Mouse (Mus musculus) limb, embryonic 14.5 days (tissue): Measurements from ENCODE around the gene Krt42. TPM values are rescaled to one million over a fixed set of nuclear protein-coding genes. Genes with fewer than 3 reads are reported as not detected.
"Not testable (repeated sequence)": the region's sequence is repeated elsewhere in the genome, so short reads cannot be mapped to it uniquely, and the experiment has no call there.

Experiments used
- ATAC-seq: fragments of 200-750 bp; cut with Nextera tagmentation; 2 replicates; pipeline ENCODE4 v1.8.0; 2017; ENCODE audit warnings: low read depth, moderate number of reproducible peaks, moderate TSS enrichment; ENCODE audit not compliant: low FRiP score
- DNase-seq: peaks from one replicate; pipeline ENCODE4 v3.0.0-alpha.2; 2015; ENCODE audit warnings: low spot score
- H3K27ac ChIP-seq: fragments of 300-500 bp; sonication (generic); replicated peaks from 2 replicates; pipeline ENCODE4 v1.5.1; 2014; ENCODE audit warnings: low read depth, mild to moderate bottlenecking, low read length, moderate library complexity, mixed read lengths
- H3K27me3 ChIP-seq: fragments of 300-500 bp; sonication (generic); 2 replicates; pipeline ENCODE4 v1.6.1; 2014; ENCODE audit warnings: low read length, mixed read lengths; ENCODE audit not compliant: control insufficient read depth, insufficient read depth
- H3K36me3 ChIP-seq: fragments of 300-500 bp; sonication (generic); 2 replicates; pipeline ENCODE4 v1.6.1; 2014; ENCODE audit warnings: mild to moderate bottlenecking, low read length, moderate library complexity, mixed read lengths; ENCODE audit not compliant: control insufficient read depth, insufficient read depth
- H3K4me1 ChIP-seq: fragments of 300-500 bp; sonication (generic); 2 replicates; pipeline ENCODE4 v1.6.1; 2014; ENCODE audit warnings: antibody characterized with exemption, low read length, mixed read lengths; ENCODE audit not compliant: control insufficient read depth, insufficient read depth
- H3K4me2 ChIP-seq: fragments of 300-500 bp; sonication (generic); replicated peaks from 2 replicates; pipeline ENCODE4 v1.6.1; 2014; ENCODE audit warnings: low read depth, mild to moderate bottlenecking, low read length, moderate library complexity; ENCODE audit not compliant: severe bottlenecking
- H3K4me3 ChIP-seq: fragments of 300-500 bp; sonication (generic); replicated peaks from 2 replicates; pipeline ENCODE4 v1.5.1; 2014; ENCODE audit warnings: low read length
- H3K9ac ChIP-seq: fragments of 300-500 bp; sonication (generic); 2 replicates; pipeline ENCODE4 v1.6.1; 2014; ENCODE audit warnings: mild to moderate bottlenecking, low read depth, low read length, moderate library complexity; ENCODE audit not compliant: severe bottlenecking
- H3K9me3 ChIP-seq: fragments of 300-500 bp; sonication (generic); 2 replicates; pipeline ENCODE4 v1.6.1; 2016; ENCODE audit warnings: low read length; ENCODE audit not compliant: control insufficient read depth
- POLR2A ChIP-seq: fragments of 200-500 bp; IDR thresholded peaks from 2 replicates; pipeline ENCODE4 v1.8.0; 2012; ENCODE audit warnings: inconsistent platforms, mild to moderate bottlenecking, moderate library complexity, borderline replicate concordance; ENCODE audit not compliant: insufficient read depth, insufficient read length; ENCODE audit errors: extremely low read depth
- WGBS: fragments of 180-500 bp; shearing (Covaris S2); extraction: QIAGEN DNeasy Blood & Tissue Kit; methylation state at CpG from one replicate; pipeline ENCODE4 v1.1.7; 2014; 5-methylcytosine and 5-hydroxymethylcytosine counted together
- polyA plus RNA-seq, 2 experiments: library from polyadenylated mRNA; depleted of rRNA in 1 of 2; stranded (reverse) in 1 of 2; unstranded in 1 of 2; fragments of >200 nt; fragmentation: Nextera tagmentation in 1 of 2; extraction: Ambion mirVana in 1 of 2; gene quantifications; 2 replicates each; pipeline versions ENCODE4 v1.2.1 to v1.2.3; 2012 to 2014

Gene Krt42
- polyA plus RNA-seq, 2 experiments, result 0.08 TPM; not detected in 1

DNA sequence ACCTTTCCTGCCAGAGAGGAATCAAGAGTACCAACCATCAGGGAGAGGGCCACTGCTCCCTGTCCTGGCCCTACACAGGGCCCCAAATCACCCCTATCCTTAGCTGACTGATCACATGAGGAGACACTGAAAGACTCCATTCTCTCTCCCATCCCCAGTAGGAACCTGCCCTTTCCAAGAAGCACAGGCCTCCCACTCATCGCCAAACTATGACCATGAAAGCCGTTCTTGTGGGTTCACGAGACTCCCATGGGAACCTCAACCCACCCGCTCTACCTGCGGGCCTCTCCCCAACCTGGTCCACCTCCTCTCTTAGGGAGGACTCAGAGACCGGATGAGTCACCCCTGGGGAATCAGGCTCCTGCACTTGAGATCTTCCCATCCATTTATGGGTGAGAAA, 14.2 kb downstream of the Krt42 start:
- Histone ChIP-seq H3K36me3 (no peaks in the 10 kb centered on the region), H3K9ac (no peak overlapping the region), H3K27ac (no peak overlapping the region), H3K4me2 (no peak overlapping the region), H3K4me1 (0 out of 2 replicates have a peak, but pooled peaks cover 2% of the 10 kb centered on the region), H3K4me3 (no peak overlapping the region), H3K27me3 (no peaks in the 10 kb centered on the region), H3K9me3 (no peaks in the 10 kb centered on the region)
- TF ChIP-seq POLR2A, result no peak
- 89% methylated on average over 6 of the region's 6 CpGs for whole genome bisulfite sequencing
- ATAC-seq (no peak), DNase-seq (no peak)

DNA sequence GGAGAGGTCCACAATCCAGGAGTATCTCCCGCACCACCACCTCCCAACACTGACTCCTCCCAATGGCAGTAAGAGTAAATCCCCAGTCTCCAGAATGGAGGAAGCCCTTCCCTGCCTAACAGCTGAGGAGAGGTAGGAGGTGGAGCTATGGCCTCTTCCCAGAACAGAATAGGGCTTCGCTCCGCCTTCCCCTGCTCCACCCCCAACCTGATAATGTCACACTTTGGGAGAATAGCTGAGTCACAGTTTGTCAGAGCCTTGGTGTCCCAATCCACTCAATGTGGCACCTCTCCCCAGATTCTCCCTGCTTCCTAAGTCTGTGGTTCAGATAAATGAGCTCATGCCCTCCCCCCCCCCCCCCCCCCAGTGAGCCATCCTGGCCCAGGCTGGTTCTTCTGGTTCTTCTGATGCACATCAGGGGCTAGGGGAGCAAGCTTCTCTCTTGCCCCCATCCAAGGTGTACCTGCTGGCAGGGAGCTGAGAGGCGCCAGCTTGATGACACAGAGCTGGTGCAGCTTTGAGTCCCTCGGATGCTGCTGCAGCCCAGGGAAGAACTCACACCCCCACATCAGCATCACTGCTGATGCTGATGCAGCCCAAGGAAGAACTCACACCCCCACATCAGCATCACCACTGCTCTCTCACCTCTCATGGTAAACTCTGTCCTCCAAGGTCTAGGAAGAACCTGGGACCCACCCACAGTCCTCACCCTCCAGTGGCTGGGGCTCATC, 15.1 kb downstream of the Krt42 start:
- Histone ChIP-seq H3K4me3 (no peak overlapping the region), H3K27ac (no peak overlapping the region), H3K4me1 (0 out of 2 replicates have a peak, but pooled peaks cover 2% of the 10 kb centered on the region), H3K9me3 (no peaks in the 10 kb centered on the region), H3K27me3 (no peaks in the 10 kb centered on the region), H3K9ac (no peak overlapping the region), H3K4me2 (no peak overlapping the region), H3K36me3 (no peaks in the 10 kb centered on the region)
- DNase-seq (no peak), ATAC-seq (no peak)
- 56% methylated on average over 5 of the region's 5 CpGs for WGBS
- TF ChIP-seq POLR2A, result no peak

DNA sequence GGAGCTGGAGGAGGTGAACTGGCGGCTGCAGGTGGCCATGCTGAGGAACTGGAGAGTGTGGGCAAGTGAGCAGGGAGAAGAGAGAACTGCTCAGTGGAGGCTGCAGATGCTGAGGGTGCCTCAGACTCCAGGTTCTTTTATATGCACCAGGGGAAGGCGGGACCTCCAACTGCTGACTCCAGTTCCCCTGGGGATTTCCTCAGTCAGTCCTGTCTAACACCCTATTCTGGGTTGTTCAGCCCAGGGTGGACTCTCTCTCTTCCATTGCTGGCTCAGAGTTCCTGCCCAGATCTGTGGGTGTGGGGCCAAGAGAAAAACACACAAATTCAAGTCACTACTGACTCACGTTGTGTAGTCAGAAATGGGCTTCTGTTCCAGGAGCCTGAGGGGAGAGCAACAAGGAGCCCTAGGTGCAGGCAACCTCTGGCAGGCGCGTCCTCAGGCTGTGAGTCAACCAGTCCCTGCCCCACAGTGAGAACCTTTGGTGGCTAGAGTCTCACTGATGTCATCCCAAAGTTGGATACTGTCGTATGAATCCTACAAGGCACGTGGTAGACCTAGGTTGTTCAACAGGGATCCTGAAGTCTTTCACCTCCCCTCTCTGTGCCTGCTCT, 20.7 kb downstream of the Krt42 start, which contains the start of gene Krt16:
Gene Krt16, minus strand, starts transcription at position 51 of the 614 bp plus-strand sequence.
- Histone ChIP-seq H3K27me3 (no peaks in the 10 kb centered on the region), H3K4me2 (no peak within 1 kb of the TSS), H3K4me1 (0 out of 2 replicates have a peak, but pooled peaks cover 2% of the 10 kb centered on the region), H3K9ac (no peak within 1 kb of the TSS), H3K27ac (no peak within 1 kb of the TSS), H3K4me3 (no peak within 1 kb of the TSS), H3K9me3 (no peaks in the 10 kb centered on the region), H3K36me3 (no peaks in the 10 kb centered on the region)
- ATAC-seq, result no peak
- WGBS, result 76% methylated on average over 7 of the region's 7 CpGs
- DNase-seq, result no peak
- TF ChIP-seq POLR2A, result no peak

DNA sequence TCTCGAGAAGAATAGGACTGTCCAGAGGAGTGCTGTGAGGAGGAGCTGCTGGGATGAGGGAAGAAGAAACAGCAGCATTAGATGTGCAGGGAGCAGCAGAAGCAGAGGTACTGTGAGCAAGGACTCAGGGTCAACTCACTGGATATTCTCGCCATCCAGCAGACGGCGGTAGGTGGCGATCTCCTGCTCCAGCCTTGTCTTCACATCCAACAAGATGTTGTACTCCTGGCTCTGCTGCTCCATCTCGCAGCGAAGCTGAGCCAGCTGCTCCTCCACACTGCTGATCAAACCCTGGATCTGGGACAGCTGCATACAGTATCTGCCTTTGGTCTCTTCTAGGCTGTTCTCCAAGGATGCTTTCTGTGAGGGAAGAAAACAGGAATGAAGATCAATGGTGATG, 23.2 kb downstream of the Krt42 start:
- not testable (repeated sequence) for H3K36me3 ChIP-seq, H3K4me1 ChIP-seq, H3K27me3 ChIP-seq, DNase-seq, ATAC-seq, H3K4me2 ChIP-seq, H3K27ac ChIP-seq, H3K9me3 ChIP-seq, H3K4me3 ChIP-seq, H3K9ac ChIP-seq
- WGBS, result 71% methylated on average over 7 of the region's 7 CpGs

DNA sequence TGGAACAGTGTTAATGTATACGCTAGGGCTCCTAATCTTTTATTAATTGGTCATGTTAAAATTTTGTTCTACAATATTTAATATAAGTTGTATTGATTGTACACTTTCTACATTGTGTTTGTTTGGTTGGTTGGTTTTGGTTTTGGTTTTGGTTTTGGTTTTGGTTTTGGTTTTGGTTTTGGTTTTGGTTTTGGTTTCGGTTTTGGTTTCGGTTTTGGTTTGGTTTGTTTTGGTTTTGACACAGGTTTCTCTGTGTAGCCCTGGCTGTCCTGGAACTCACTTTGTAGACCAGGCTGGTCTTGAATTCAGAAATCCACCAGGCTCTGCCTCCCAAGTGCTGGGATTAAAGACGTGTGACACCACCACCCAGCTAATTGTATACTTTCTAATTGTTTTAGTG, 29.4 kb downstream of the Krt42 start:
- not testable (repeated sequence) for H3K9ac ChIP-seq, H3K27me3 ChIP-seq, H3K27ac ChIP-seq, H3K4me1 ChIP-seq, ATAC-seq, H3K4me3 ChIP-seq, H3K9me3 ChIP-seq, H3K4me2 ChIP-seq, H3K36me3 ChIP-seq, DNase-seq
- 86% methylated on average over 4 of the region's 4 CpGs for WGBS

DNA sequence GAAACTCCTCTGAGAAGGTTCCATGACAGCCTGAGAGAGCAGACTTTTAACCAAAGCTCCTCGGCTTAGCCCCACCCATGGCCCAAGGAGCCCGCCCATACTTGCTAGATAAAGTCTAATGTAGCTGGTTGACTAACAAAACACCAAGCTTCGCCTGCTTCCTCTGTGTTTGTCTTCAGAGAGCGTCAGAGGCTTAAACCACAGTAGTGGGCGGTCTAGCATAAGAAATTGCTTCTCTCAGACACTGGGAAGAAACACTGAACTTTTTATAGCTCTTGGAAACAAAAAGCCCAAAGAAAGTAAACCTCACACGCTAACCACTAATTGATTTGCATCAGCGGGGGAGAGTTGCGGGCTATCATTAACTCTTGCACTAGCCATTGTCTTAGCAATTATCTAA, 47.9 kb downstream of the Krt42 start:
- WGBS, result 68% methylated on average over 8 of the region's 8 CpGs
- ATAC-seq (no peak), DNase-seq (no peak)
- H3K36me3 ChIP-seq, result no peaks in the 10 kb centered on the region
- no peaks in the 10 kb centered on the region for H3K4me1 ChIP-seq
- peaks cover 5% of the 10 kb centered on the region for H3K9me3 ChIP-seq
- no peak for TF ChIP-seq POLR2A
- no peak overlapping the region for H3K4me2 ChIP-seq
- no peak overlapping the region for H3K4me3 ChIP-seq
- H3K27me3 ChIP-seq, result no peaks in the 10 kb centered on the region
- H3K9ac ChIP-seq, result no peak overlapping the region
- H3K27ac ChIP-seq, result no peak overlapping the region
